Mouse (Mus musculus) liver, postnatal 0 days (tissue): ENCODE results near the gene Cstf2.

Experiments used
- CTCF ChIP-seq: sonication (generic); IDR thresholded peaks from 2 replicates; pipeline ENCODE4 v1.5.1; 2016; ENCODE audit warnings: antibody characterized with exemption, low read depth
- EP300 ChIP-seq: IDR thresholded peaks from 2 replicates; pipeline ENCODE4 v1.6.1; 2016; ENCODE audit warnings: antibody characterized with exemption, low read depth, mild to moderate bottlenecking

GRCm38 (mm10) chrX:134102641-134103040 is 43.7 kb downstream of the Cstf2 start:
- TF ChIP-seq EP300 (no peak), CTCF (no peak)
